In the genomic region with DNA sequence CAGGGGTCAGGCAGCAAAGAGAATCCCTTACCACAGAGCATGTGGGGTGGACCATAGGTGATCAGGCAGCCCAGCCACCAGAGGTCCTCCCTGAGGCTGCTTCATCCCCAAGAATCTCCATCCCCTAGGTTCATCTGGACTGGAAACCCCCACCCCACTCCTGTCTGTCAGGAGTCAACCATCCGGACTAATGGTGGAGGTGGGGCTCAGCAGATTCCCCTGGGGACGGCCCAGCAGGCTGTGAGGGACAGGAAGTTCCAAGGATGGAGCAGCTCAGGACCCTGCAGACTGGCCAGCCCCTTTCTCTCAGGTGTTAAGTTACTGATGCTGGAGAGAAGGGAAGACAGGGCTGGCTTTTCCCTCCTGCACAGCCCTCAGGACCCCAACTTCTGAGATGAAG, we compare ENCODE assay signal across 21 mouse cellular contexts. TPM values are rescaled to one million over a fixed set of nuclear protein-coding genes. Genes with fewer than 3 reads are reported as not detected.
DNase-seq lines count a peak whose midpoint lies in the region; ATAC-seq lines count a peak whose summit lies in the region.
"Had no signal": no experiment of that assay in that cellular context is flagged by ENCODE, and none has a peak within 500 bp of the region (broad histone marks: within the 10 kb centered on the region; RNA-seq: fewer than 3 reads in every experiment).

No protein-coding gene starts in this region.

- ATAC-seq in kidney, embryonic 14.5 days (ENCODE audit: low FRiP score, low TSS enrichment), result peak; percentile 41
- ATAC-seq in neural tube, embryonic 15.5 days (ENCODE audit: low FRiP score), result peak; percentile 10; the same call in 1 of the 2 replicates
- ATAC-seq in hindbrain, embryonic 14.5 days (ENCODE audit: low FRiP score), result no peak
- ATAC-seq: liver, embryonic 12.5 days had no signal

- H3K4me1 ChIP-seq in kidney, embryonic 14.5 days (ENCODE audit: control insufficient read depth, insufficient read depth, low read length), result peaks cover 15% of the 10 kb centered on the region
- H3K4me1 ChIP-seq in neural tube, embryonic 15.5 days, result peaks cover 36% of the 10 kb centered on the region
- peaks cover 23% of the 10 kb centered on the region for H3K4me1 ChIP-seq in hindbrain, embryonic 14.5 days (replicated peaks; ENCODE audit: control insufficient read depth, insufficient read depth, low read length)

- H3K4me3 ChIP-seq in kidney, embryonic 14.5 days (ENCODE audit: low read length), result no peak overlapping the region
- H3K4me3 ChIP-seq in neural tube, embryonic 15.5 days (replicated peaks), result no peak overlapping the region
- no peak overlapping the region for H3K4me3 ChIP-seq in hindbrain, embryonic 14.5 days (replicated peaks; ENCODE audit: low read length)
- H3K4me3 ChIP-seq: limb, embryonic 12.5 days; liver, embryonic 12.5 days; neural tube, embryonic 13.5 days; stomach, embryonic 15.5 days had no signal

- no peak for DNase-seq in kidney, adult 8-10 months
- DNase-seq in neural tube, embryonic 10.5 days (ENCODE audit: extremely low spot score, low spot score), result no peak
- DNase-seq in hindbrain, embryonic 14.5 days (ENCODE audit: low spot score), result no peak
- DNase-seq in layer of hippocampus, adult 8-10 months (ENCODE audit: low spot score in 2 of 2), result no peak
- no peak for DNase-seq in adrenal gland, postnatal 14 days
- DNase-seq: cerebellum, adult 8-10 months; heart, postnatal 10 days; kidney, postnatal 25 days; layer of hippocampus, adult 9-11 months; lung, adult 2 months; lung, postnatal 4 days; right cerebral cortex, postnatal 25 days; thymus, adult 18-20 months had no signal

- H3K9ac ChIP-seq in kidney, embryonic 14.5 days (ENCODE audit: low read depth, low read length), result no peak overlapping the region
- H3K9ac ChIP-seq in neural tube, embryonic 15.5 days (replicated peaks), result 0 out of 2 replicates have a peak overlapping the region, but pooled peaks have one; percentile 14
- no peak overlapping the region for H3K9ac ChIP-seq in hindbrain, embryonic 14.5 days
- H3K9ac ChIP-seq: limb, embryonic 12.5 days; liver, embryonic 12.5 days; neural tube, embryonic 13.5 days; stomach, embryonic 15.5 days had no signal

- peaks cover 14% of the 10 kb centered on the region; the same call in 1 of the 2 replicates for H3K27me3 ChIP-seq in kidney, embryonic 14.5 days (ENCODE audit: control insufficient read depth, insufficient read depth, low read length)
- peaks cover 53% of the 10 kb centered on the region for H3K27me3 ChIP-seq in neural tube, embryonic 15.5 days (replicated peaks)
- peaks cover 22% of the 10 kb centered on the region for H3K27me3 ChIP-seq in hindbrain, embryonic 14.5 days (ENCODE audit: control insufficient read depth, insufficient read depth, low read length)

- no peaks in the 10 kb centered on the region for H3K36me3 ChIP-seq in kidney, embryonic 14.5 days (ENCODE audit: control insufficient read depth, insufficient read depth, low read length)
- H3K36me3 ChIP-seq in neural tube, embryonic 15.5 days, result no peaks in the 10 kb centered on the region
- no peaks in the 10 kb centered on the region for H3K36me3 ChIP-seq in hindbrain, embryonic 14.5 days (replicated peaks; ENCODE audit: control insufficient read depth, insufficient read depth)
- H3K36me3 ChIP-seq: forebrain, embryonic 10.5 days; limb, embryonic 12.5 days; liver, embryonic 12.5 days; neural tube, embryonic 13.5 days; stomach, embryonic 15.5 days had no signal

- WGBS in kidney, embryonic 14.5 days, result 0% methylated on average over 2 of the region's 2 CpGs
- WGBS in neural tube, embryonic 15.5 days, result 11% methylated on average over 2 of the region's 2 CpGs
- 0% methylated on average over 2 of the region's 2 CpGs for WGBS in hindbrain, embryonic 14.5 days

- no peaks in the 10 kb centered on the region for H3K9me3 ChIP-seq in kidney, embryonic 14.5 days (ENCODE audit: control insufficient read depth, low read length)
- no peaks in the 10 kb centered on the region for H3K9me3 ChIP-seq in neural tube, embryonic 15.5 days (replicated peaks)
- no peaks in the 10 kb centered on the region for H3K9me3 ChIP-seq in hindbrain, embryonic 14.5 days (ENCODE audit: control insufficient read depth, low read length)
- H3K9me3 ChIP-seq: forebrain, embryonic 10.5 days; limb, embryonic 12.5 days; liver, embryonic 12.5 days; neural tube, embryonic 13.5 days; stomach, embryonic 15.5 days had no signal

- H3K27ac ChIP-seq in kidney, embryonic 14.5 days (ENCODE audit: low read depth, low read length), result no peak overlapping the region
- no peak overlapping the region for H3K27ac ChIP-seq in neural tube, embryonic 15.5 days (replicated peaks)
- H3K27ac ChIP-seq in hindbrain, embryonic 14.5 days, result peak overlapping the region; percentile 48; the same call in 1 of the 2 replicates
- H3K27ac ChIP-seq: liver, embryonic 12.5 days; stomach, embryonic 15.5 days had no signal

- no peak overlapping the region for H3K4me2 ChIP-seq in kidney, embryonic 14.5 days (replicated peaks; ENCODE audit: low read depth, low read length)
- no peak overlapping the region for H3K4me2 ChIP-seq in neural tube, embryonic 15.5 days
- H3K4me2 ChIP-seq in hindbrain, embryonic 14.5 days (replicated peaks), result no peak overlapping the region
- H3K4me2 ChIP-seq: heart, embryonic 11.5 days; liver, embryonic 12.5 days; neural tube, embryonic 13.5 days; stomach, embryonic 15.5 days had no signal

RNA-seq across cellular contexts. Expression of a gene that starts 52.9 kb away (rescaled TPM):
- 3.6 and 6.4 TPM in 2 replicates for polyA plus RNA-seq in kidney, embryonic 14.5 days (2014; fragmentation: Nextera tagmentation; extraction: Ambion mirVana)
- polyA plus RNA-seq in neural tube, embryonic 15.5 days (2015; fragmentation: Nextera tagmentation; extraction: Ambion mirVana), result 8.4 and 8.5 TPM in 2 replicates
- 10.6 and 10.7 TPM in 2 replicates for polyA plus RNA-seq in hindbrain, embryonic 14.5 days (2014; fragmentation: Nextera tagmentation; extraction: Ambion mirVana)
- total RNA-seq in layer of hippocampus, adult 8-10 months (2022), result 1 to 10 TPM; 2.0 to 4.5 (median 2.8) TPM
- 8.0 and 8.7 TPM in 2 replicates for total RNA-seq in adrenal gland, postnatal 14 days (2021)
